Mouse (Mus musculus): ENCODE measurements around the gene Gm10392.

DNA sequence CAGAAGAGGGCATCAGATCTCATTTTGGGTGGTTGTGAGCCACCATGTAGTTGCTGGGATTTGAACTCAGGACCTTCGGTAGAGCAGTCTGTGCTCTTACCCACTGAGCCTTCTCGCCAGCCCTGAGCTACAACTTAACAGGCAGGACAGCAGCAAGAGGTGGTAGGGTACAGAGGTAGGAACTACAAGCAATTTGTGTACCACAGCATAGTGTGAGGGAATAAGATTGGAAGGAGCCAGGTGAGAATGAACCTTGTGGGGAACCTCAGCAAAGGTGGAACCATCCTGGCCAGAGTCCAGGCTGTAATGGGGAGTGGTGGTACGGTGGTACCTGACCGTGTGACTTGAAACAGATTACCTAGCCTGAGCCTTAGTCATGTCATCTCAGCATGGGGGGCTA lies 17.0 kb downstream of the Gm10392 start:
- TF ChIP-seq EP300 (IDR thresholded peaks at IDR 0.05; ENCODE audit: low read depth) = no peak
- no peak for TF ChIP-seq CTCF (IDR thresholded peaks at IDR 0.05; ENCODE audit: low read depth)
